Mouse (Mus musculus) midbrain, postnatal 0 days (tissue): Measurements from ENCODE around the gene Upp2. TPM values are rescaled to one million over a fixed set of nuclear protein-coding genes. Genes with fewer than 3 reads are reported as not detected.

ENCODE experiments used
- ATAC-seq: fragments of 200-750 bp; cut with Nextera tagmentation; 2 replicates; pipeline ENCODE4 v1.8.0; 2017; ENCODE audit warnings: moderate number of reproducible peaks, mild to moderate bottlenecking, moderate TSS enrichment, moderate library complexity; ENCODE audit not compliant: low FRiP score
- DNase-seq: peaks from one replicate; pipeline ENCODE4 v3.0.0-alpha.2; 2015; ENCODE audit warnings: low spot score
- H3K27ac ChIP-seq: fragments of 300-500 bp; sonication (generic); 2 replicates; pipeline ENCODE4 v1.5.1; 2014; ENCODE audit warnings: low read depth, mild to moderate bottlenecking, low read length, mixed read lengths
- H3K27me3 ChIP-seq: fragments of 300-500 bp; sonication (generic); 2 replicates; pipeline ENCODE4 v1.6.1; 2014; ENCODE audit warnings: low read length, control low read depth, mixed read lengths; ENCODE audit not compliant: insufficient read depth
- H3K36me3 ChIP-seq: fragments of 300-500 bp; sonication (generic); 2 replicates; pipeline ENCODE4 v1.6.1; 2014; ENCODE audit warnings: low read length, control low read depth, mixed read lengths; ENCODE audit not compliant: insufficient read depth
- H3K4me1 ChIP-seq: fragments of 300-500 bp; sonication (generic); 2 replicates; pipeline ENCODE4 v1.6.1; 2014; ENCODE audit warnings: mild to moderate bottlenecking, control low read depth, antibody characterized with exemption, low read length, mixed read lengths; ENCODE audit not compliant: insufficient read depth
- H3K4me2 ChIP-seq: fragments of 300-500 bp; sonication (generic); 2 replicates; pipeline ENCODE4 v1.6.1; 2014; ENCODE audit warnings: low read depth, mild to moderate bottlenecking, low read length, mixed read lengths; ENCODE audit not compliant: poor library complexity, severe bottlenecking
- H3K4me3 ChIP-seq: fragments of 300-500 bp; sonication (generic); 2 replicates; pipeline ENCODE4 v1.5.1; 2014; ENCODE audit warnings: low read depth, mild to moderate bottlenecking, low read length, moderate library complexity
- H3K9ac ChIP-seq: fragments of 300-500 bp; sonication (generic); replicated peaks from 2 replicates; pipeline ENCODE4 v1.6.1; 2014; ENCODE audit warnings: mild to moderate bottlenecking, low read length, moderate library complexity, mixed read lengths; ENCODE audit not compliant: poor library complexity, severe bottlenecking
- H3K9me3 ChIP-seq: fragments of 300-500 bp; sonication (generic); 2 replicates; pipeline ENCODE4 v1.6.1; 2016; ENCODE audit warnings: low read length, control low read depth
- CTCF ChIP-seq: IDR thresholded peaks from 2 replicates; pipeline ENCODE4 v1.5.1; 2016; ENCODE audit warnings: antibody characterized with exemption, mild to moderate bottlenecking
- WGBS: fragments of 180-500 bp; shearing (Covaris S2); extraction: QIAGEN DNeasy Blood & Tissue Kit; methylation state at CpG from one replicate; pipeline ENCODE4 v1.1.7; 2014; 5-methylcytosine and 5-hydroxymethylcytosine counted together
- polyA plus RNA-seq: library from polyadenylated mRNA; unstranded; fragments of >200 nt; fragmentation: Nextera tagmentation; extraction: Ambion mirVana; gene quantifications from 2 replicates; pipeline ENCODE4 v1.2.1, GENCODE M21; 2015
- total RNA-seq: library from RNA; depleted of rRNA; stranded (reverse); fragments of >200 nt; gene quantifications from 2 replicates; pipeline ENCODE4 v1.2.3, GENCODE M21; 2014

The Upp2 gene
- total and polyA plus RNA-seq, 2 experiments from 2014 or later, result 11.6 TPM

DNA sequence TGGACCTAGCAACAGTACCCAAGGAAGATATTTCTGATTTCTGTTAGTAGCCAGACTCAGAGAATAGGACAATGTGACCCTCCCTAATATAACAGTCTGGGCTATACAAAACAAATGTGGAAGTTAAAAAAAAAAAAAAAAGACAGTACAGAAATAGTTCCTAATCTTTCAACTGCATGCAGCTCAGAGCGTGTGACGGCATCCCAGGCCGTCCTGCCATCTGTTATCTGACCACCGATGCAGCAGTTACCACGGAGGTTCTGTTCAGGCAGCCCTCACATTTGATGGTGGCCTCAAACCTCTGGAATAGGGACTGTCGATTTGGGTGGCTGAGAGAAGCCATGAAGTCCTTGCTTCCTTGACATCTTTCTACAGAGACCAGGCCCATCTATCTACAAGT is 22.7 kb upstream of the Upp2 start:
- no peak for TF ChIP-seq CTCF
- H3K27ac ChIP-seq, result no peak overlapping the region
- no peak overlapping the region for H3K9ac ChIP-seq
- no peaks in the 10 kb centered on the region; the same call in 1 of the 2 replicates for H3K36me3 ChIP-seq
- no peak for ATAC-seq
- no peak for DNase-seq
- no peaks in the 10 kb centered on the region for H3K9me3 ChIP-seq
- WGBS, result 93% methylated on average over 6 of the region's 6 CpGs
- H3K27me3 ChIP-seq, result no peaks in the 10 kb centered on the region
- no peaks in the 10 kb centered on the region for H3K4me1 ChIP-seq
- H3K4me2 ChIP-seq, result no peak overlapping the region
- no peak overlapping the region for H3K4me3 ChIP-seq

DNA sequence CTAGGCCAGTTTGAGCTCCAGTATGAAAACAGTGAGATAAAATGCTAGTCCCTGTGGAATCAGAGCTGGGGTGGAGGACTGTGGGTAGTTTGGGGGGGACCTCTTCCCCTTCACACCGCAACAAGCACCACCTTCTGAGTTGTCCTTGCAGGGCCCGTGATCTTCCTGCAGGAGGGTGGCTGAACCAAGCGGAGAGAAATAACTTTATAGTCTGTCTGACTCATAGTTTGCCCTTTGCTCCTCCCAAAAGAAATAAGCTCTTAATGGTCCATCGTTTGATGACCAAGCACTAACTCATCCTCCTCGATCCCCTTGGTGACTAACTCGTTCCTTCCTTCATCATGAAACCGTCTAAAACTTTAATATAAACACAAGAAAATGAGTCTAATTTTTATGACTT is 20.8 kb upstream of the Upp2 start:
- H3K9ac ChIP-seq, result no peak overlapping the region
- no peak for DNase-seq
- H3K27ac ChIP-seq, result no peak overlapping the region
- no peaks in the 10 kb centered on the region for H3K9me3 ChIP-seq
- no peaks in the 10 kb centered on the region; the same call in 1 of the 2 replicates for H3K36me3 ChIP-seq
- ATAC-seq, result no peak
- no peak overlapping the region for H3K4me3 ChIP-seq
- no peak overlapping the region for H3K4me2 ChIP-seq
- H3K4me1 ChIP-seq, result no peaks in the 10 kb centered on the region
- no peaks in the 10 kb centered on the region for H3K27me3 ChIP-seq
- 95% methylated on average over 7 of the region's 7 CpGs for WGBS
- TF ChIP-seq CTCF, result no peak

DNA sequence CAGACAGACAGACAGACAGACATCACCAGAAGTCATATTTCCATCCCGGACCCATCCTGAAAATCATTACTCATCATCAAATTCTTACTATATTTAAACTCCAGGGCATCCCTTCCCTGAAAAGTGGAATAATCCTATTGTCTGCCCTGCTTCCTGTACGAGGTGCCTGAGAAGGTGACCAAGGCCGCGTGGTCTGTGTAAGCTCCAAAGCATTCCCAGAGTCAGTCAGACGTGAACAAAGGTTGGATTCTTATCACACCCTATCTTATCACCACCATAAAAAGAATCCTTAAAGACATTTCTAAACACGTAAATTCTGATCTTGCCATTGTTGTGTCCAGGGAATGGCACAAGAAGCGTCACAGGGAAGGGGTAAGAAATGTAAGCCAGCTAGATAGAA is 18.2 kb upstream of the Upp2 start:
- Histone ChIP-seq H3K9ac (no peak overlapping the region), H3K4me3 (no peak overlapping the region), H3K4me1 (0 out of 2 replicates have a peak, but pooled peaks cover 3% of the 10 kb centered on the region), H3K27me3 (no peaks in the 10 kb centered on the region), H3K9me3 (no peaks in the 10 kb centered on the region), H3K4me2 (no peak overlapping the region), H3K36me3 (no peaks in the 10 kb centered on the region), H3K27ac (no peak overlapping the region)
- no peak for ATAC-seq
- 68% methylated on average over 7 of the region's 7 CpGs for WGBS
- DNase-seq, result no peak
- TF ChIP-seq CTCF, result no peak

DNA sequence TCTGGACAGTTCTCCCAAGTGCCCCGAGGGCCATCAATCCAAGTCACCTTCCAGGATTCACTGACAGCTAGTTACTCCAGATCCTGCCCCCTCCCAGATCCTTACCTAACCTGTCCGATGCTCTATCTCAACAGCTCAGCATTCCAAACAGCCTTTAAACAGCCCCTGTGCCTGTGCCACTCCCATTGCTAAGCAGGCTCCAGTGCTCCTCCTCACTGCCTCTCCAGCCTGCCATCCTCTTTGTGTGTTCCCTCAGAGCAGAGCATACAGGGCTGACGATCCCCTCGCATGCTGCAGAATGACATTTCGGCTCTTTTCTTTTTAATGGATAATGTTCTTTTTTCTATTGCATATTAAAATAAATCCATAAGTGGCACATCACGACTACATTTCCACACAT is 17.1 kb upstream of the Upp2 start:
- Histone ChIP-seq H3K9ac (no peak overlapping the region), H3K9me3 (no peaks in the 10 kb centered on the region), H3K36me3 (no peaks in the 10 kb centered on the region), H3K4me1 (0 out of 2 replicates have a peak, but pooled peaks cover 3% of the 10 kb centered on the region), H3K4me3 (no peak overlapping the region), H3K27ac (no peak overlapping the region), H3K4me2 (no peak overlapping the region), H3K27me3 (no peaks in the 10 kb centered on the region)
- ATAC-seq (no peak), DNase-seq (no peak)
- no peak for TF ChIP-seq CTCF
- 53% methylated on average over 6 of the region's 6 CpGs for WGBS

DNA sequence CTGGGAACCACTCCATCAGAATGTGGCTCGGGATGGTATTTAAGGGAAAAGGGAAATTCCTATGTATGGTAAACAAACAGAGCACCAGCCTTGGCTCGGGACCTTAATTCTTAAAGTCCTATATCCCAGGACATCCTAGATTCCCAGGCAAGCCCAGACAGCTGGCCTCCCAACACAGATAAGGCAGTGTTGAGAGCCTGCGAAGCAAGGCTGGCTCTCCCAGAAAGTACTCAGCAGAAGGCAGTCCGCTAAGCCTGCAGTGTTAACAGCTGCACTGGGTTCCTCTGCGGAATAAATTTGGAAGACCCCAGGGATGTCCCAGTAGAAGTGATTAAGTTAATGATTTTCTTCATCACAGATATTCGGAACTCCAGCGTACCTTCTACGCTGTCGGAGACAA is 16.6 kb upstream of the Upp2 start:
- H3K36me3 ChIP-seq, result no peaks in the 10 kb centered on the region
- H3K9me3 ChIP-seq, result no peaks in the 10 kb centered on the region
- ATAC-seq, result no peak
- no peak overlapping the region for H3K27ac ChIP-seq
- no peak for TF ChIP-seq CTCF
- DNase-seq, result peak; percentile 51
- H3K4me1 ChIP-seq, result 0 out of 2 replicates have a peak, but pooled peaks cover 3% of the 10 kb centered on the region
- WGBS, result 47% methylated on average over 9 of the region's 9 CpGs
- no peaks in the 10 kb centered on the region for H3K27me3 ChIP-seq
- no peak overlapping the region for H3K4me3 ChIP-seq
- no peak overlapping the region for H3K4me2 ChIP-seq
- H3K9ac ChIP-seq, result no peak overlapping the region

DNA sequence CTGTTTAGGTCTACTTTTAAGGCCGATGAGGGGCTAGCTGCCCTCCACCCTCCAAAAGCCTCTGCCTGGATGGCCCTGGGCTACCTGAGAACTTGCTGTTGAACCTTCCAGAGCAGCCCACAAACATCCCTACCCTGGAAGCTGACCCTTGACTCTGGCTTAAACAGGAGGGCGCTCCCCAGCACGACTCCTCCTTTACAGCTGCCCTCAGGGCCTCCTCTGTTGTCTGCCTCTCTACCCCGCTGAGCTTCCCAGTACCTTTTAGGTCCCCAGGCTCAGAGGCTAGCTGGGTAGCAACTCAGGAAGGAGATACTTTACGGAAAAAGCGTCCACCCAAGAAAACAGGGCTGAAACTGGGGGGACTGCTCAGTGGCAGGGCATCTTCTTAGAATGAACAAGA is 15.2 kb upstream of the Upp2 start:
- no peak overlapping the region for H3K27ac ChIP-seq
- WGBS, result 49% methylated on average over 6 of the region's 6 CpGs
- no peak overlapping the region for H3K4me2 ChIP-seq
- H3K36me3 ChIP-seq, result no peaks in the 10 kb centered on the region
- no peaks in the 10 kb centered on the region for H3K27me3 ChIP-seq
- no peak for DNase-seq
- TF ChIP-seq CTCF, result no peak
- H3K4me3 ChIP-seq, result no peak overlapping the region
- 0 out of 2 replicates have a peak, but pooled peaks cover 3% of the 10 kb centered on the region for H3K4me1 ChIP-seq
- H3K9me3 ChIP-seq, result no peaks in the 10 kb centered on the region
- no peak overlapping the region for H3K9ac ChIP-seq
- no peak for ATAC-seq
